Mouse (Mus musculus) embryonic facial prominence, embryonic 15.5 days (tissue): ENCODE data around the gene Tbc1d9b. TPM values are rescaled to one million over a fixed set of nuclear protein-coding genes. Genes with fewer than 3 reads are reported as not detected.
"Not testable (repeated sequence)": the region's sequence is repeated elsewhere in the genome, so short reads cannot be mapped to it uniquely, and the experiment has no call there.

Experiments used
- ATAC-seq: fragments of 200-750 bp; cut with Nextera tagmentation; 2 replicates; pipeline ENCODE4 v1.8.0; 2017; ENCODE audit warnings: low read depth, moderate TSS enrichment; ENCODE audit not compliant: insufficient number of reproducible peaks, low FRiP score, low TSS enrichment
- H3K27ac ChIP-seq: fragments of 300-500 bp; sonication (generic); replicated peaks from 2 replicates; pipeline ENCODE4 v1.5.1; 2015; ENCODE audit warnings: mild to moderate bottlenecking, inconsistent platforms
- H3K27me3 ChIP-seq: fragments of 300-500 bp; sonication (generic); 2 replicates; pipeline ENCODE4 v1.6.1; 2015; ENCODE audit warnings: inconsistent platforms
- H3K36me3 ChIP-seq: fragments of 300-500 bp; sonication (generic); 2 replicates; pipeline ENCODE4 v1.6.1; 2015; ENCODE audit warnings: mild to moderate bottlenecking, inconsistent platforms
- H3K4me1 ChIP-seq: fragments of 300-500 bp; sonication (generic); 2 replicates; pipeline ENCODE4 v1.6.1; 2015; ENCODE audit warnings: inconsistent platforms
- H3K4me2 ChIP-seq: fragments of 300-500 bp; sonication (generic); replicated peaks from 2 replicates; pipeline ENCODE4 v1.6.1; 2015; ENCODE audit warnings: mild to moderate bottlenecking, inconsistent platforms
- H3K4me3 ChIP-seq: fragments of 300-500 bp; sonication (generic); replicated peaks from 2 replicates; pipeline ENCODE4 v1.5.1; 2015; ENCODE audit warnings: mild to moderate bottlenecking, inconsistent platforms
- H3K9ac ChIP-seq: fragments of 300-500 bp; sonication (generic); 2 replicates; pipeline ENCODE4 v1.6.1; 2015; ENCODE audit warnings: inconsistent platforms
- H3K9me3 ChIP-seq: fragments of 300-500 bp; sonication (generic); replicated peaks from 2 replicates; pipeline ENCODE4 v1.6.1; 2016; ENCODE audit warnings: inconsistent platforms
- WGBS: fragments of 180-500 bp; shearing (Covaris S2); methylation state at CpG from one replicate; pipeline ENCODE4 v1.1.7; 2015; 5-methylcytosine and 5-hydroxymethylcytosine counted together
- polyA plus RNA-seq: library from polyadenylated mRNA; unstranded; fragments of >200 nt; fragmentation: Nextera tagmentation; extraction: Ambion mirVana; gene quantifications from 2 replicates; pipeline ENCODE4 v1.2.1, GENCODE M21; 2015

The Tbc1d9b gene
- polyA plus RNA-seq = 46.6 TPM in 2 replicates

DNA sequence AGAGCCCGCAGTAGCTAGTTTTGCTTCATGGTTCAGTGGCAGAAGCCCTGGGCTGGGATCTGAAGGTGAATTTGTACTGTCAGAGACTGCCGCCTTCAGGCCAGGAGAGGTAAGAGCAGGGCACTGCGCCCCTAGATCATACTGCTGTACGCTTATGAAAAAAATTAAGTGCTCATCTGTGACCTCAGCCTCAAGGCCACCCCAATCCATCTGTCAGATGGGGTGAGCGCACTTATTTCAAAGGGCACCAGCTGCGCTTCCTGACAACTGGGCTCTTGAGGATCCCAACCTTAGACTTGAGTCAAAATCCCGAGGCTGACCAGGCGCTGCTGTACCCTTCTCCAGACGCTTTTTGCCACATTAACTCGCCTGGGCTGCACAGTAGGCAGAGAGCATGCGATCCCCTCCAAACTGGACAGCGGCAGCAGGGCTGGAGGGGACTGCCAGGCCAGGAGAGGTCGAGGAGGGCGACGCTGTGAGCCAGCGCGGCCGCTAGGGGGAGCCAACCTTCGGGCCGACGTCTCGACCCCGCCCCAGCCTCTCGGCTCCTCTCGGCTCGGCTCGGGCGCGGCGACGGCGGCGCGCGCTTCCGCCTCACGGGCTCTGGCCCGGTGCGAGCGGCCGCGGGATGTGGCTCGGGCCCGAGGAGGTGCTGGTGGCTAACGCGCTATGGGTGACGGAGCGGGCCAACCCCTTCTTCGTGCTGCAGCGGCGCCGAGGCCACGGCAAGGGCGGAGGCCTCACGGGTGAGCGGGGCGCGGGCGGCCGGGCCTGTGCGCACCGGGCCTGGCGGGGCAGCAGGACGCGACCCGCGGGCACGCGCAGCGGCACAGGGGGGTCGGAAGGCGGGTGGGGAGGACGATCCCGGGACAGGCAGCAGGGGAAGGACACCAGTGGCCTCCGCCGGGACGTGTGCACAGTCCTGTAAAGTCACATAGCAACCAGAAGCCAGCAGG, at the start of gene Tbc1d9b:
Tbc1d9b (plus strand) TSS at position 586 of the 956 bp plus-strand sequence.
- ATAC-seq = peak; percentile 90
- peak within 1 kb of the TSS; percentile 93 for H3K4me2 ChIP-seq
- under 1% methylated on average over 77 of the region's 77 CpGs for WGBS
- no peaks in the 10 kb centered on the region for H3K27me3 ChIP-seq
- H3K9ac ChIP-seq = peak within 1 kb of the TSS; percentile 99
- H3K27ac ChIP-seq = peak within 1 kb of the TSS; percentile 87
- H3K4me3 ChIP-seq = peak within 1 kb of the TSS; percentile 88
- peaks cover 10% of the 10 kb centered on the region for H3K36me3 ChIP-seq
- peaks cover 22% of the 10 kb centered on the region for H3K4me1 ChIP-seq
- H3K9me3 ChIP-seq = no peaks in the 10 kb centered on the region

DNA sequence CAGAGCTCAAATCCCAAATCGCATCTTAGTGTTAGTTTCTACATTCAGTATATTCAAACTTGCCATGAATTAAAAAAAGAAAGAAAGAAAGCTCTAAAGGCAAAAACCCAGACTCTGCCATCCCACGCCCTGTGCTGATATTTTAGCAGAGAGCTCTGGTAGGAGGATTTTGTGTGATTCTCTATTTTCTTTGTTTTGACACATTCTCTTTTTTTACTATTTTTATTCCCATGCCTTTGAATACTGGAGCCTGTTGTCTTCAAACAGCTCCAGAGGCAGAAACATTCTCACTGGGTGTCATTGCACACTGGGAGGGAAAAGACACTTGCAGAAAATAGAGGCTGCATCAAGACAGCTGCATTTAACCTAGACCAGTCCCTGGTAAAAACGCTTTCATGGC, 45.0 kb upstream of the Tbc1d9b start:
- Histone ChIP-seq H3K4me1 (no peaks in the 10 kb centered on the region), H3K27ac (no peak overlapping the region), H3K9ac (no peak overlapping the region), H3K4me2 (no peak overlapping the region), H3K4me3 (no peak overlapping the region), H3K36me3 (peaks cover 17% of the 10 kb centered on the region), H3K27me3 (no peaks in the 10 kb centered on the region), H3K9me3 (no peaks in the 10 kb centered on the region)
- ATAC-seq = no peak
- WGBS = 86% methylated on average over 3 of the region's 3 CpGs

DNA sequence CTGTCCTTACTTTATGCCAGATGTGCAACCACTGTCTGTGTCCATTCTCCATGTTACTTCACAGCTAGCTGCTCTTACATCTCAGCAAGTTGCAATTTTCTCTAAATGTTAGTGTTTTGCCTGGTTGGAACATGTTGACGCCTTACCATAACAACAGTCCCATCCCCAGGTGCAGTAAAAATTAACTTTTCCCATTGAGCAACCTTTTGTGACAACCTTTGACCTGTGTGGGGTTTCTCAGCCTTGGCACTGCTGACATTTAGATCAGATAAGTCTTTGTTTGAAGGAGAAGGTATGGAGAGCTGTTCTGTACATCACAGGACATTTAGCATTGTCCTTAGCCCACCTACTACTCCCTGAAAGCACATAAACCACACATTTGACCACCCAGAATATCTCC, 41.4 kb upstream of the Tbc1d9b start:
- ATAC-seq = no peak
- no peaks in the 10 kb centered on the region for H3K9me3 ChIP-seq
- 82% methylated on average over 1 of the region's 1 CpGs for WGBS
- no peak overlapping the region for H3K4me2 ChIP-seq
- H3K36me3 ChIP-seq = peaks cover 26% of the 10 kb centered on the region
- no peak overlapping the region for H3K9ac ChIP-seq
- H3K4me3 ChIP-seq = no peak overlapping the region
- H3K4me1 ChIP-seq = no peaks in the 10 kb centered on the region
- H3K27me3 ChIP-seq = no peaks in the 10 kb centered on the region
- no peak overlapping the region for H3K27ac ChIP-seq

DNA sequence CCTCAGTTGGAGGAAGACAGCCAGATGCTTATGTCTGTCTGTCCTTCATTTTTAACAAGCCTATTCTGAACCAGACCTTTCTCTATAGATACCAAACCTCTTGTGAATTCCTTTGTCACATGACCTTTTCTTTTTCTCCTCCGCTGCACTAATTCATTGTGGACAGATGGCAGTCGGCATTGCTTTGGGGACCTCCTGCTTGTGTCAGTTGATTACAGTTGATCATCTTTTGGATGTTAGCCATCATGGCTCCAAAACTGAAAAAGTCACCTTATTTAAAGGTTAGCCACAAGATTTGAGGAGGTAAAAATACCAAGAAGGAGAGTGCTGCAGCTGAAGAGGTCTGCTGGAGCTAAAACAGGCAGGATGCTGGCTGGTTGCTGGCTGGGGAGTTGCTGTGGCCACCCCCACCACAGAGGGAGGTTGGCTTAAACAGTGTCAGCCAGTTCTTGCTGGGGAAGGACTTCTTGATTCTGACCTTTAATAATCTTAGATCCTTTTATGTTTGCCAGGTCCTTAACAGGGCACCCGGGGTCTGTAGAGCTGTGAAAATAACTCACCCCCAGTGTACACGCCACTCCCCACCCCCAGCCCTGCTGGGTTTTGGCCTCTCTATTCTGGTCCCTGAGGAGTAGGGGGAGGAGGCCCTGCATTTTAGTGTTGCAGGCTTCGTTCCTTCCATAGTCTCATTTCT, 40.1 kb upstream of the Tbc1d9b start:
- Histone ChIP-seq H3K4me3 (no peak overlapping the region), H3K27me3 (no peaks in the 10 kb centered on the region), H3K9ac (no peak overlapping the region), H3K4me1 (no peaks in the 10 kb centered on the region), H3K4me2 (no peak overlapping the region), H3K27ac (no peak overlapping the region), H3K36me3 (peaks cover 34% of the 10 kb centered on the region), H3K9me3 (no peaks in the 10 kb centered on the region)
- no peak for ATAC-seq
- WGBS = 78% methylated on average over 5 of the region's 5 CpGs

DNA sequence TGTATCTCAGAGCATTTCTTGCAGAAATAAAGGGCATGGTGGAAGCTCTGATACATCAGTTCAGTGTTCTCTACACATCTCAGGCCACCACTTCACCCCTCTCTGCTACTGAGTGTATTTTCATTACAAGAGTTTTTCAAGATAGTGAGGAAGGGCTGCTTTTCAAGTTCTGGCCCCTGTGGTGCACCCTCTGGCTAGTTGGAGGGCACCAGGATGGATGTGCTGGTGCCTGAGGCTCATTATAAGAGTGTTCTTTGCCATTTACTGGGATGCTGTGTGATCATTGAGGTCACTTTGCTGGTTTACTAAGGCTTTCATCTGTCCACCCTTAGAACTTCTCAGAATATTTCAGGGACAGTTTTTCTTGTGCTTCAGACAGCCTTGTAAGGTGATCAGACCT, 39.5 kb upstream of the Tbc1d9b start:
- Histone ChIP-seq H3K4me2 (no peak overlapping the region), H3K9me3 (no peaks in the 10 kb centered on the region), H3K4me1 (no peaks in the 10 kb centered on the region), H3K27me3 (no peaks in the 10 kb centered on the region), H3K4me3 (no peak overlapping the region), H3K27ac (no peak overlapping the region), H3K9ac (no peak overlapping the region), H3K36me3 (peaks cover 37% of the 10 kb centered on the region)
- no peak for ATAC-seq

DNA sequence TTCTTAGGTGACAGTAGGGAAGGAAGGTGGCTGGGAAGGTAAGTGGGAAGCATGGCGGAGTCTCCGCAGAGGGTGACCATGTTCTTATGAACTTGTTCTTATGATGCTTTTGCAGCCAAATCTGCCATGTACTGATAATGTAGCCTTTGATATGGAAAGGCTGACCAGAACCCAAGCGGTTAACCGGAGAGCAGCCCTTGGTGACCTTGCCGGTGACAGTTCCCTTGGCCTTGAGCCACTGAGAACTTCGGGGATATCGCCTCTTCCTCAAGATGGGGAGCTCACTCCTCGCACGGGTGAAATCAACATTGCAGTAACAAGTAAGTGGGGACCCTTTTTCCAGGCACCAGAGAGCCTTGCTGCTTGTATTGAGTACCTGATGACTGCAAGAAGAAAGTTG, 35.5 kb upstream of the Tbc1d9b start:
- Histone ChIP-seq H3K9ac (no peak overlapping the region), H3K4me2 (no peak overlapping the region), H3K4me1 (no peaks in the 10 kb centered on the region), H3K36me3 (peaks cover 34% of the 10 kb centered on the region; the same call in 1 of the 2 replicates), H3K4me3 (no peak overlapping the region), H3K27ac (no peak overlapping the region), H3K9me3 (no peaks in the 10 kb centered on the region), H3K27me3 (no peaks in the 10 kb centered on the region)
- ATAC-seq = no peak
- 91% methylated on average over 9 of the region's 9 CpGs for WGBS

DNA sequence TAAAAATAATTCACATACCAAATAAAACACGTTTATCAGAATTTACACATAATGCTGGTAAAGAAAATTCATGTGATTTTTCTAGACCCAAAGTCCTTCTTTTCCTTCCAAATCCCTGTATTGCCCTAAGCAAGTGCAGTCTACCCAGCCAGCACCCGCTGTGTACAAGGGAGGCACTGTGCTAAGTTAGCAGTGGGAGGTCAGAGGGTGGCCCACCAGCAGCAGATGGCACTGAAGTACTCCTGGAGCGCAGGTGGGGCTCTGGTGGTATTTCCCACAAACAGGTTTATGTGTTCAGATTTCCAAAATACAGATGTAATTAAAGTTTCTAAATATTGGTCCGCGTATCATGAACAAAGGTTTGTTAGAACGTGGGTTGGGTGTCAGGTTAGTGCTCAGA, 34.1 kb upstream of the Tbc1d9b start:
- Histone ChIP-seq H3K9me3 (no peaks in the 10 kb centered on the region), H3K4me3 (no peak overlapping the region), H3K4me1 (no peaks in the 10 kb centered on the region), H3K36me3 (peaks cover 26% of the 10 kb centered on the region; the same call in 1 of the 2 replicates), H3K4me2 (no peak overlapping the region), H3K27ac (no peak overlapping the region), H3K27me3 (no peaks in the 10 kb centered on the region), H3K9ac (no peak overlapping the region)
- 90% methylated on average over 6 of the region's 6 CpGs for WGBS
- no peak for ATAC-seq

DNA sequence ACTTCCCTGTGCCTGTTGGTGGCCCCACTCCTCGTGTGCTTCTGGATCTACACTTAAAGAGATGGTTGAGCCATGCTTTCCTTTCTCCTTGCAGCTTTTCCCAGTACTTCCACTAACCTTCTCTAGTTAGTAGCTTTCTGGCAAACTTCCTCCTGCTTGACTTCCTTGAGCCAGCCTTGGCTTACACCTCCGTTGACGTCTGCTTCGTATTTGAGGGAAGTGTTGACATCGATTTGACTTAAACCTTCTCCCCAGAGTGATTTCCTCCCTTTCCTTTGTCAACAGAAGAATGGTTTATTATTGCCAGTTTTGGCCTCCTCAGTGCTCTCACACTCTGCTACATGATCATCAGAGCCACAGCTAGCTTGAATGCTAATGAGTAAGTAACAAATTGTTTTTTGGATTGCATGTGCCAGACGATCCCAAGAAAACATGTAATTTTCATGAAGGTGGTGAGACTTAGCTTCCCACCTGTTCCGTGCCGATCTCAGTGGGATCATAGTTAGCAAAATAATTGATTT, 32.2 kb upstream of the Tbc1d9b start:
- Histone ChIP-seq H3K27me3 (no peaks in the 10 kb centered on the region), H3K9me3 (no peaks in the 10 kb centered on the region), H3K4me3 (no peak overlapping the region), H3K9ac (no peak overlapping the region), H3K4me2 (no peak overlapping the region), H3K27ac (no peak overlapping the region), H3K4me1 (no peaks in the 10 kb centered on the region), H3K36me3 (peaks cover 24% of the 10 kb centered on the region; the same call in 1 of the 2 replicates)
- WGBS = 72% methylated on average over 8 of the region's 8 CpGs
- no peak for ATAC-seq

DNA sequence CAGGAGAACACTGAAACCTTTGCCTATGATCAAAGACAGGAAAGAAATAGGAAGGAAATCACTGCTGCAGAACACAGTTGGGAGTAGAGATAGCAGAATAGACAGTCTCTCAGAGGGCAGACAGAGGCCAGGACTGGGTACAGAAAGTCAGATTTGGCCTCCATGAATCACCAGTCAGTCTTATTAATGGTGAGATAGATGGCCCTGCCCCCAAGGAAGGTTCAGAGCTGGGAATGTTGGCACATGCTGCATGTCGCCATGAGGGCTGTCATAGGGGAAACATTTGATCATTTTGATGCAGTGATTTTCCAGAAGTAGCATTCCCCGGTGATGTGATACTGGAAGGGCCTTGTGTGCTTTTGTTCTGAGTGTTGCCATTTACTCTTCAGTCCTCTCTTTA, 31.5 kb upstream of the Tbc1d9b start:
- 91% methylated on average over 2 of the region's 2 CpGs for WGBS
- H3K4me3 ChIP-seq = no peak overlapping the region
- no peak overlapping the region for H3K27ac ChIP-seq
- no peak overlapping the region for H3K9ac ChIP-seq
- H3K9me3 ChIP-seq = no peaks in the 10 kb centered on the region
- peaks cover 23% of the 10 kb centered on the region for H3K36me3 ChIP-seq
- no peaks in the 10 kb centered on the region for H3K27me3 ChIP-seq
- ATAC-seq = no peak
- H3K4me2 ChIP-seq = no peak overlapping the region
- H3K4me1 ChIP-seq = no peaks in the 10 kb centered on the region

DNA sequence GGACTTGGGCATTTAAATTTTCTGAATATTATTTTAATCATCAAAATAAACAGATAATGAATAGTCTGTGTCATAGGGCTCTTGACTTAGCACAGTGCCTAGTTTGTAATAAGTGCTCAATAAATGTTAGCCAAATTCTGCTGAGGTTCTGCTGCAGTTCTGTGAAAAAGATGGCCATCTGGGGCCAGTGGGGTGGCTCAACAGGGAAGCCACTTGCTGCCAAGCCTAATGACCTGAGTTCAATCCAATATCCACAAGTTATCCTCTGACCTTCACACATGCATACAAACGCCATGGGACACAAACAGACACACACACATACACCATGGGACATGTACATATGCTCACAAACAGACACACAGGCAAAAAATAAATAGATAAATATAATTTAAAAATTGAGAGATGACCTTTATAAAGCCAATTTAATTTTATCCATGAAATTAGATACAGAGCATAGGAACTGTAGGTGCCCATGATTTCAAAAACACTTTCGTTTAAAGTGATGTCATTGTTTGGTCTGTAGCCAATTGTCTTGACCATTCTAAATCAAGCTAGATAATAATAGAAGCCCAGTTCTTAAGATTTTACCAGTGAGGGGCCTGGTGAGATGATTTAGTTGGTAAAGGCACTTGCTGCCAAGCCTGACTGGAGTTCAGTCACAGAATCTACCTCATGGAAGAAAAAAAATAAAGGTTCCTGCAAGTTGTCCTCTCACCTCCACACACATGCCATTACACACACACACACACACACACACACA, 30.5 kb upstream of the Tbc1d9b start:
- no peak for ATAC-seq
- no peak overlapping the region for H3K27ac ChIP-seq
- H3K9me3 ChIP-seq = no peaks in the 10 kb centered on the region
- peaks cover 21% of the 10 kb centered on the region for H3K36me3 ChIP-seq
- H3K4me3 ChIP-seq = no peak overlapping the region
- H3K27me3 ChIP-seq = no peaks in the 10 kb centered on the region
- H3K4me2 ChIP-seq = no peak overlapping the region
- H3K9ac ChIP-seq = no peak overlapping the region
- no peaks in the 10 kb centered on the region for H3K4me1 ChIP-seq
- WGBS = 81% methylated on average over 2 of the region's 2 CpGs

DNA sequence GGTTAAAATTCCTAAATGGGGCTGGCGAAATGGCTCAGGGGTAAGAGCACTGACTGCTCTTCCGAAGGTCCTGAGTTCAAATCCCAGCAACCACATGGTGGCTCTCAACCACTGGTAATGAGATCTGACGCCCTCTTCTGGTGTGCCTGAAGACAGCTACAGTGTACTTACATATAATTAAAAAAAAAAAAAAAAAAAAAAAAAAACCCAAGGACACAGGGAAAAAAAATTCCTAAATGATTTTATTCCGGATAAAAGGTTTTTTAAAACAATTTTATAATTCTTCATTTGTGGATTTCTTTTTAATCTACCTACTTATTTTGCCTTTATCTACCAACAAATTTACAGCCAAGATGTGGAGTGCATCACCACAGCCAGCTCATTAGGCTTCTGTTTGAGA, 29.2 kb upstream of the Tbc1d9b start:
- WGBS = 91% methylated on average over 4 of the region's 4 CpGs
- H3K9ac ChIP-seq, ATAC-seq, H3K9me3 ChIP-seq, H3K27me3 ChIP-seq, H3K27ac ChIP-seq, H3K4me2 ChIP-seq, H3K4me1 ChIP-seq, H3K4me3 ChIP-seq: not testable (repeated sequence)
- H3K36me3 ChIP-seq = peaks cover 13% of the 10 kb centered on the region
